Mouse (Mus musculus) kidney, postnatal 25 days (tissue): ENCODE data around the gene Gm5155.
"Not testable (repeated sequence)": the region's sequence is repeated elsewhere in the genome, so short reads cannot be mapped to it uniquely, and the experiment has no call there.

Experiments
- DNase-seq, 2 experiments: peaks; one replicate each; pipeline ENCODE4 v3.0.0; 2021; ENCODE audit warnings: mixed read lengths in 2 of 2

Gm5155 gene

DNA sequence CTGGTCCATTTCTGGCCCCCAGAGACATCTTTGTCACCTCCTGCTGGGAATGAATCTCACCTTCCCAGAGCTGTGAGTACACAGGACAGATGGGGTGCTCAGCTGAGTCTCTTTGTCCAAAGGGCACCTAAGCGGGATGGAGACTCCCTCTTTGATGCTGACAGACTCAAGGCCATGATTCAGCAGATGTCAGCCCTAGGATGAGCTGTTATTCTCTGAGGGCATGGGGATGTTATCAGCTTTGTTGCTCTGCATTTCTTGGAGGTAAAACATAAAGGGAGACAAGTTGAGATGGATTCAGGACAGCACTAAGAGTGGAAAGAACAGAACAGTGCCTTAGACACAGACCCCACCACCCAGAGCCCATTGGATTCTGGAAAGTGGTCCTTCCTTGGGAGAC lies at the start of gene Gm5155:
Gene Gm5155 (plus strand): TSS at position 301 of the 400 bp plus-strand sequence.
- DNase-seq: no peak

DNA sequence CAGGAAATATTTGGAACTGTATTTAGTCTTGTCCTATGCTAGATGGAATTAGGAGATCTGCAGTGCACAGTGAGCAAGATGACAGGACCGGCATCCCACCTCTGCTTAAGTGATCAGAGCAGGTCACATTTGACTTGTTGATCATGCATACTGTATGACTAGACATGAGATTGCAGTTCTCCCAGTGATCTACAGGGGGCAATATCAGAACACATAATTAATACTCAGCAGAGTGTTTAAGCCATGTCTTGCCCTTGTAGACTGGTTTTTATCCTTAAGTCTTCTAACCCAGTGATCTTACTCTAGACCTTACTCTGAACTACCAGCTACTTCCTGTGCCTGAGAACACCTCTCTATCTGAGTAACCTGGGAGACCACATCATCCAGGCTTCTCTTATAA lies 791 bp upstream of the Gm5155 start:
- no peak for DNase-seq

DNA sequence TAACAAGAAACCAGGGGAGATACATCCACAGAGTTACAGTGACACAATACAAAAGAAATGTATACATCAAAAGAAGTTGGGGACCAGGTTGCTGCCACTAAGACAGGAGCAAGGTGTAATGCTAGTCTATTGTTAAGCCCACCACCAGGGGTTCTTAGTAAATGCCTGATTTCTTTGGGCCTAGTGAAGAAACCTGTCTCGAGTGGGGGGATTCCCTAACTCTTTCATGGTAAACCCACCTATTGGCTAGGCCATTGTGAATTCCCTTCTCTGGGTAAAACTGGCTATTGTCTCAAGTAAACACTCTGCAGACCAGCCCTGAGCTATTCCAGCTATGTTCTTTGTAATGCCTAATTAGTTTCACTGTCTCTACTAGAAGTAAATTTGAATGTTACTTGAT lies 23.8 kb downstream of the Gm5155 start:
- not testable (repeated sequence) for DNase-seq

DNA sequence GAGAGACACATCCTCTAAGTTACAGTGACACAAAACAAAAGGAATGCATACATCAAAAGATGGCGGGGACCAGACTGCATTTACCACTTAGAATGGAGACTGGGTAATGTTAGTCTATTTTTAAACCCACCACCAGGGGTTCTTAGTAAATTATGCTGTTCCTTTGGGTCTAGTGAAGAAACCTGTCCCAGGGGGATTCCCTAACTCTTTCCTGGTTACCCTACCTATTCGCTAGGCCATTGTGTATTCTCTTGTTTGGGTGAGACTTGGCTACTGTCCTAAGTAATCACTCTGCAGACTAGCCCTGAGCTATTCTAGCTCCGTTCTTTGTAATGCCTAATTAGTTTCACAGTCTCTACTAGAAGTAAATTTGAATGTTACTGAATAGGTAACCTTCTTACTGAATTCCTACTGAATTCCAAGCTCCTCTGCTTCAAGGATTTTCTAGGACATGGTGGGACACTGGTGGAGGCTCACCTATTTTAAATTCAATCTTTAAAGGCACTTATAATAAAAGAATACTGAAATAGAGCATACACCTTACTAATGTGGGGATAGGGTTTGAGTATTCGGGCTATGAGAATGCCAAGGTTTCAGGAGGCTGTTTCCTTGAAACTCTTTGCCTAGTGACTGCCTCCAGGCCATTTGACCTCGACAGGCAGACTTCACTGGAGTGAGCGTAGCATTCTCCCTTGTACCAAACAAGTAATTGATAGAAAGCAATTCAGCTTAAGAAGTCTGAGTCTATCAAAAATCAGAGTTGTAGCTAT lies 31.8 kb downstream of the Gm5155 start:
- no peak for DNase-seq
